Mouse (Mus musculus): Measurements from ENCODE around the gene Map3k6. TPM values are rescaled to one million over a fixed set of nuclear protein-coding genes. Genes with fewer than 3 reads are reported as not detected.

The Map3k6 gene
- polyA plus RNA-seq, 1 experiment from 2014 or later, result 2.8 TPM

DNA sequence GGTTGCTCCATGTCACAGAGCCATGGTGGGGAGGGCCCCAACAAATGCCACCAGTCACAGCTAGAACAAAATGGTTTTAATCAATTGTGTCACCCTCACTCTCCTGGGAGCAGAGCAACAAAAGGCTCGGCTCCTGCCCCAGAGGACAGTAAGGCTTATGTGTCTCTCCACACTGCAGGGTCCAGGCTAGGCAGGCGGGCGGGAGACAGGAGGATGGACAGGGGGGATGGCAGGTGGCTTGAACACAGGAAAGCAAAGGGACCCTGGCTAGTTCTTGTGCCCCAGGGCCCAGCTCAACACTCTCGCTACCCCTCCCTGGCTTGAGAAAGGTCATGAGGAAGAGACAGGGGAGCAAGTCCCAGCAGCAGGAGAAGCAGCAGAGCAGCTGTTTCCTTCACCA lies 51.8 kb downstream of the Map3k6 start:
- Histone ChIP-seq H3K4me1 (ENCODE audit: control insufficient read depth, insufficient read depth, low read length) (peaks cover 25% of the 10 kb centered on the region), H3K27me3 (ENCODE audit: control insufficient read depth, insufficient read depth, low read length) (no peaks in the 10 kb centered on the region), H3K9me3 (ENCODE audit: control insufficient read depth, low read length) (no peaks in the 10 kb centered on the region), H3K36me3 (ENCODE audit: control insufficient read depth, insufficient read depth, low read length) (peaks cover 15% of the 10 kb centered on the region; the same call in 1 of the 2 replicates), H3K9ac (ENCODE audit: low read depth, low read length) (peak overlapping the region; percentile 7; the same call in 1 of the 2 replicates), H3K4me2 (replicated peaks; ENCODE audit: low read depth, low read length) (no peak overlapping the region), H3K4me3 (ENCODE audit: low read length) (no peak overlapping the region), H3K27ac (ENCODE audit: low read depth, low read length) (peak overlapping the region; percentile 51)
- WGBS, result 58% methylated on average over 4 of the region's 4 CpGs
- ATAC-seq (ENCODE audit: low FRiP score, low TSS enrichment), result peak; percentile 9; the same call in 1 of the 2 replicates

DNA sequence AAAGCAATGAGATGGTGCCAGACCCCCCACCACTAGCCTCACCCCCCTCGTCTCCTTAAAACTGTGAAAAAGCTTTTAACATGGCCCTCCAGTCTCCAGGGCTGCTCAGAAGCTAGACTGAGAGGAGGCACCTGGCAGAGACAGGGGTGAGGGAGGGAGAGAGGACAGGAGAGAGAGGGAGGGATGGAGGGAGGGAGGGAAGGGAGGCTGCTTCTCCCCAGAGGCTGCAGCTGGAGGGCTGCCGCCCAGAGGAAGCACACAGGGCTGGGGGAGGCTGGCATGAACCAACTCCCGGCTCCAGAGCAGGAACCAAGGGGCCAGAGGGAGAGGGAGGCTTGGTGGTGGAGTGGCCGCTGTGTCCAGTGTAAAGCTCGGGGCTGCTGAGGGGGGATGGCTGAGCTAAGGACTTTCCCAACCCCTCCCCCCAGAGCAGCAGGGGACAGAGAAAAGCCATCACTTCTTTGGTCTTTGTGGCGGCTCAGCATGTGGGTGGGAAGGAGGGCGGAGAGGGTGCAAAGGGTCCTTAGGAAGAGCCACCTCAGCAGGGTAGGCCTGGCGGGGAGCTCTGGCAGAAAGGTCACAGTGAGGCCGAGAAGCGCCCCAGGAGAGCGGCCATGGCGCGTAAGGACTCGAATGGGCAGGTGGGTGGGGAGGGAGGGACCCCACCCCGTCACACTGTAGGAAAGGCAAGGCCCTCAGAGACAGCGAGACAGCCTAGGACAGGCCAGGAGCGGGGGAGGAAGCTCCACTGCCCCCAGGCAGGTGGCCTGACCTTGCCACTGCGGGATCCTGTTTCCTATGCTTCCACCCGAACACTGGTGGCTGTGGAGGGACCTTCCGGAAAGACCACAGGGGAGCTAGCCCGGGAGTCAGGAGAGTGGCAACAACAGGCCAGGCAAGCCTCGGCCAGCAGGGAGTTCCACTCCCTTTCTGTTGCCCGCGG lies 52.6 kb downstream of the Map3k6 start:
- H3K9ac ChIP-seq (ENCODE audit: low read depth, low read length), result peak overlapping the region; percentile 25
- H3K9me3 ChIP-seq (ENCODE audit: control insufficient read depth, low read length), result no peaks in the 10 kb centered on the region
- H3K36me3 ChIP-seq (ENCODE audit: control insufficient read depth, insufficient read depth, low read length), result peaks cover 15% of the 10 kb centered on the region; the same call in 1 of the 2 replicates
- no peak overlapping the region for H3K4me3 ChIP-seq (ENCODE audit: low read length)
- no peaks in the 10 kb centered on the region for H3K27me3 ChIP-seq (ENCODE audit: control insufficient read depth, insufficient read depth, low read length)
- H3K27ac ChIP-seq (ENCODE audit: low read depth, low read length), result peak overlapping the region; percentile 51
- peak overlapping the region; percentile 30 for H3K4me2 ChIP-seq (replicated peaks; ENCODE audit: low read depth, low read length)
- WGBS, result 6% methylated on average over 22 of the region's 24 CpGs
- H3K4me1 ChIP-seq (ENCODE audit: control insufficient read depth, insufficient read depth, low read length), result peaks cover 28% of the 10 kb centered on the region
- ATAC-seq (ENCODE audit: low FRiP score, low TSS enrichment), result peak; percentile 85

DNA sequence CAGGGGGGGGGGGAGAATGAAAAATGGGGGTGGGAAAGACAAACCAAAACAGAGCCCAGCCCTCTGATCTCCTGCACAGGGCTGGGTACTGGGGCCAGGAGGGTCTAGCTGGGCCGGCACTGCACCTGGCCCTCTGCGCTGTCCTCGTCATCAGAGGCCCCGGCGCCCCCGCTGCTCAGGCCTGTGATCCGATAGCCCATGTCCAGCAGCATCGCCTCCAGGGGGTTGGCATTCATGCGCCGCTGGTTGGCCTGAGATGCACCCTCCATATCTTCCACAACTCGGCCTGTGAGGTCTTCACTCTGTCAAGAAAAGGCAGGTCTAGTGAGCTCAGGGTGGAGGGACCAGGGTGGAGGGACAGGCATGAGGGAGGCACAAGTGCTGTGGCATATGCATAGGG lies 53.5 kb downstream of the Map3k6 start:
- peak overlapping the region; percentile 30; the same call in 1 of the 2 replicates for H3K4me2 ChIP-seq (replicated peaks; ENCODE audit: low read depth, low read length)
- H3K4me3 ChIP-seq (ENCODE audit: low read length), result no peak overlapping the region
- 38% methylated on average over 11 of the region's 11 CpGs for WGBS
- no peaks in the 10 kb centered on the region for H3K27me3 ChIP-seq (ENCODE audit: control insufficient read depth, insufficient read depth, low read length)
- peaks cover 15% of the 10 kb centered on the region; the same call in 1 of the 2 replicates for H3K36me3 ChIP-seq (ENCODE audit: control insufficient read depth, insufficient read depth, low read length)
- no peaks in the 10 kb centered on the region for H3K9me3 ChIP-seq (ENCODE audit: control insufficient read depth, low read length)
- 0 out of 2 replicates have a peak, but pooled peaks have one; percentile 15 for ATAC-seq (ENCODE audit: low FRiP score, low TSS enrichment)
- peaks cover 28% of the 10 kb centered on the region for H3K4me1 ChIP-seq (ENCODE audit: control insufficient read depth, insufficient read depth, low read length)
- H3K9ac ChIP-seq (ENCODE audit: low read depth, low read length), result peak overlapping the region; percentile 24; the same call in 1 of the 2 replicates
- peak overlapping the region; percentile 51; the same call in 1 of the 2 replicates for H3K27ac ChIP-seq (ENCODE audit: low read depth, low read length)

DNA sequence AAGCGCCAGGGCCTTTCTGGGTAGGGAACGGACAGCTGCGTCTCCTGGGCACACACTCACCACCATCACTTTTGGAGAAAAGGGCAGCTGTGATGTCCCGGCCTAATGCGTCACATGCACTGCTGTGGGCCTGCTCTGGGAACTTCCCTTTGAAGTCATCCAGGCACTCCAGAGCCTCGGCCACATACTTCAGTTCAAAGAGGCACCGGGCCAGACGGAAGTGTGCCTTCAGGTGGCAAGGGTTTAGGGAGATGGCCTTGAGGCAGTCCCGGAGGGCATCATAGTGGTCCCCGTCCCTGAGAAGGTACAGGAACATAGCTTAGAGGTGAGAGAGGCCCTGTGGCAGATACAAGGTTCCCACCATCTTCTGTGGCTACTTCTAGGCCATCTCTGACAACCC lies 56.7 kb downstream of the Map3k6 start:
- no peak overlapping the region for H3K27ac ChIP-seq (ENCODE audit: low read depth, low read length)
- 66% methylated on average over 10 of the region's 10 CpGs for WGBS
- peaks cover 24% of the 10 kb centered on the region for H3K4me1 ChIP-seq (ENCODE audit: control insufficient read depth, insufficient read depth, low read length)
- peak overlapping the region; percentile 28 for H3K9ac ChIP-seq (ENCODE audit: low read depth, low read length)
- H3K9me3 ChIP-seq (ENCODE audit: control insufficient read depth, low read length), result no peaks in the 10 kb centered on the region
- H3K4me2 ChIP-seq (replicated peaks; ENCODE audit: low read depth, low read length), result no peak overlapping the region
- peaks cover 31% of the 10 kb centered on the region for H3K36me3 ChIP-seq (ENCODE audit: control insufficient read depth, insufficient read depth, low read length)
- no peak; the same call in 1 of the 2 replicates for ATAC-seq (ENCODE audit: low FRiP score, low TSS enrichment)
- H3K4me3 ChIP-seq (ENCODE audit: low read length), result no peak overlapping the region
- H3K27me3 ChIP-seq (ENCODE audit: control insufficient read depth, insufficient read depth, low read length), result no peaks in the 10 kb centered on the region

DNA sequence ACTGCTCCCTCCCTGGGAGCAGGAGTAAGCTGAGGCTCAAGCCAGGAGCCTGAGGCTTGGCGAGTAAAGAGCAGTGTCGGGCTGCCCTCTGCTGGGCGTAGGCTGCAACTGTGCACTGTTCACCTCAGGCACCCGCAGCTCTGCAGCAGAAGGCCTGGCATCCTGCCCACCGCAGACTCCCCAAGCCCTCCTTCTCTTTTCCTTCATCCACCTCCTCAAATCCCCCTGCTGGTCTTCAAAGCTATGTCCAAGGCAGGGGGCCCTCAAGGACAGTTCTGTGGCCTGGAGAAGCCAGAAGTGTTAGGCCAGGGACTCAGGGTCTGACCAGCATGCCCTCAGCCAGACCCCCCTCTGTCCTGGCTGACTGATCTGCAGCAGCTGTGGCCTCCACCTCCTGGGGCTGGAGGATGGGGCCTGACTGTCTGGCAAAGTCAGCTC lies 57.2 kb downstream of the Map3k6 start:
- 4% methylated on average over 5 of the region's 5 CpGs for WGBS
- ATAC-seq (ENCODE audit: low FRiP score, low TSS enrichment), result peak; percentile 60
- no peak overlapping the region for H3K4me3 ChIP-seq (ENCODE audit: low read length)
- H3K9ac ChIP-seq (ENCODE audit: low read depth, low read length), result peak overlapping the region; percentile 28
- H3K4me2 ChIP-seq (replicated peaks; ENCODE audit: low read depth, low read length), result no peak overlapping the region
- no peaks in the 10 kb centered on the region for H3K27me3 ChIP-seq (ENCODE audit: control insufficient read depth, insufficient read depth, low read length)
- H3K27ac ChIP-seq (ENCODE audit: low read depth, low read length), result no peak overlapping the region
- H3K9me3 ChIP-seq (ENCODE audit: control insufficient read depth, low read length), result no peaks in the 10 kb centered on the region
- H3K4me1 ChIP-seq (ENCODE audit: control insufficient read depth, insufficient read depth, low read length), result peaks cover 20% of the 10 kb centered on the region
- H3K36me3 ChIP-seq (ENCODE audit: control insufficient read depth, insufficient read depth, low read length), result peaks cover 32% of the 10 kb centered on the region

DNA sequence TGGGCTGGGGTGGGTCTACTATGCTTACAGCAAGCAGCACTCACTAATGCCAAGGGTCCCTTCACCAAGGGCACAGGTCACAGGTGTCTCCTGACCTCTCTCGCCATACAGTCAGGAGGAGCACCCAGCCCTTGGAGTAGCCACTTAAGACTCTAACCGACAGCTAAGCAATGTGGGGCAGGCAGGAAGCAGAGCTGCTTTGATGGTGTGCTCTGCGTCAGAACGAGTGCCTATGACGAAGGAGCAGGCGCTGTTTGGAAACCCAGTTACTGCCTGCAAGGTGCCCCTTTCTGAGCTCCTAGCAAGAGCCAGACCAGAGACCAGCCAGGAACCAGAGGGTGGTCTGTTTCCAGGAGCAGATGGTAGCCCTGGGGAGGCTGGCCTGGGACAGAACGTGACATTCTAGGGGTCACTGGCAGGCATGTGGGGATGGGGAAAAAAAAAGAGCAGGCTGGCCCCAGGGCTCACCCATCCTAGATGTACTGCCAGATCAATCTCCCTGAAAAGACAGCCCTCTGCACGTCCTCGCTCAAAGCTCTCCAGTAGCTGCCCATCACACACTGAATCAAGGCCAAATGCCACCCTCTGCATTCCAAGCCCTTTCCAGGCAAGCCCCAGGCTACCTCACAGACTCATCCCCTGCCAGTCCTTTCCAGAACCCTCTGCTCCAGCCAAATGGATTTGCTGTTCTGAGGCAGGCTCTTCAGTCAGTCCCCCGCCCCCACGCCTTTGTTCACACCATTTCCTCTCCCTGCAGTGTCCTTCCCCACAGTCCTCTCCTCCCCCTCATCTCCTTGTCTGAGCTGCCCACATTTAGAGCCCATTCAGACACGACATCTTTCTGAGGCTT lies 58.1 kb downstream of the Map3k6 start:
- Histone ChIP-seq H3K9me3 (ENCODE audit: control insufficient read depth, low read length) (no peaks in the 10 kb centered on the region), H3K36me3 (ENCODE audit: control insufficient read depth, insufficient read depth, low read length) (peaks cover 39% of the 10 kb centered on the region), H3K27ac (ENCODE audit: low read depth, low read length) (no peak overlapping the region), H3K4me2 (replicated peaks; ENCODE audit: low read depth, low read length) (no peak overlapping the region), H3K27me3 (ENCODE audit: control insufficient read depth, insufficient read depth, low read length) (no peaks in the 10 kb centered on the region), H3K9ac (ENCODE audit: low read depth, low read length) (no peak overlapping the region), H3K4me3 (ENCODE audit: low read length) (no peak overlapping the region), H3K4me1 (ENCODE audit: control insufficient read depth, insufficient read depth, low read length) (peaks cover 11% of the 10 kb centered on the region)
- 37% methylated on average over 12 of the region's 12 CpGs for WGBS
- no peak for ATAC-seq (ENCODE audit: low FRiP score, low TSS enrichment)

DNA sequence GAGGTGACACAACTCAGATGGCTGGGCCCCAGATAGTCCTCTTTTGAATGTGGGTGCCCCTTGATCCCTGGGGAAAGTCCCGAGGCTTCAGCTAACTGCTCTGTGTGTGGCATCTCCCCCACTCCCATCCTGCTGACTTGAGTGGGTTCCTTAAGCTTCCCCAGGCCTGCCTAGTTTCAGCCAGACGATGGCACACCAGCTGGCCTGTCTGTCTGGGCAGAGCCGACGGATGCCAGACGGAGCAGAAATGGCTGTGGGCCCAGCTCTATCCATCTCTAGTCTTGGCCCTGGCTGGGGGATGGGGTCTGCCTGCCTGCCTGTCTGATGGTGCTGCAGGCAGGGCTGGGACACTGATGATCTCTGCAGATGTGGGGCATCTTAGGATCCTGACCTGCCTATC lies 59.1 kb downstream of the Map3k6 start:
- H3K9me3 ChIP-seq (ENCODE audit: control insufficient read depth, low read length), result no peaks in the 10 kb centered on the region
- H3K4me3 ChIP-seq (ENCODE audit: low read length), result no peak overlapping the region
- ATAC-seq (ENCODE audit: low FRiP score, low TSS enrichment), result no peak
- peaks cover 39% of the 10 kb centered on the region for H3K36me3 ChIP-seq (ENCODE audit: control insufficient read depth, insufficient read depth, low read length)
- WGBS, result 63% methylated on average over 5 of the region's 5 CpGs
- no peak overlapping the region for H3K4me2 ChIP-seq (replicated peaks; ENCODE audit: low read depth, low read length)
- no peaks in the 10 kb centered on the region for H3K27me3 ChIP-seq (ENCODE audit: control insufficient read depth, insufficient read depth, low read length)
- no peak overlapping the region for H3K9ac ChIP-seq (ENCODE audit: low read depth, low read length)
- peaks cover 4% of the 10 kb centered on the region; the same call in 1 of the 2 replicates for H3K4me1 ChIP-seq (ENCODE audit: control insufficient read depth, insufficient read depth, low read length)
- no peak overlapping the region for H3K27ac ChIP-seq (ENCODE audit: low read depth, low read length)

DNA sequence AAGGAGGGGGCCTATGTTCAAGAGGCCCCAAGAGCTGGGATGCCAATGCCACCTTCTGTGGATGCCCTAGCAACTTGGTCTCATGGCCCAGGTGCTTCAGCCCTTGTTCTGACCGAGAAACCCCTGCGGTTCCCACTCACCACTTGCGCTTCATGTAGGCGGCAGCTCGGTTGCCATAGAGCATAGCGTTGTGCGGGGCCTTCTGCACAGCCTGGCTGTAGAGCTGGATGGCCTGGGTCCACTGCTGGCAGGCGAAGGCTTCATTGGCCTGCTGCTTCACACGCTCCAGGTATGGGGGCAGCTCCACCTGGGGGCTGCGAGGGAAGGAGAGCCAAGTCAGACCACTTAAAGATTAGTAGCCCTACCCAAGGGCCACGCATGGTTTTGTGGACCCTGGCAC lies 59.8 kb downstream of the Map3k6 start:
- no peak overlapping the region for H3K4me2 ChIP-seq (replicated peaks; ENCODE audit: low read depth, low read length)
- H3K27ac ChIP-seq (ENCODE audit: low read depth, low read length), result no peak overlapping the region
- no peak overlapping the region for H3K9ac ChIP-seq (ENCODE audit: low read depth, low read length)
- no peaks in the 10 kb centered on the region for H3K27me3 ChIP-seq (ENCODE audit: control insufficient read depth, insufficient read depth, low read length)
- 80% methylated on average over 11 of the region's 11 CpGs for WGBS
- no peak for ATAC-seq (ENCODE audit: low FRiP score, low TSS enrichment)
- H3K36me3 ChIP-seq (ENCODE audit: control insufficient read depth, insufficient read depth, low read length), result peaks cover 39% of the 10 kb centered on the region
- no peaks in the 10 kb centered on the region for H3K9me3 ChIP-seq (ENCODE audit: control insufficient read depth, low read length)
- no peak overlapping the region for H3K4me3 ChIP-seq (ENCODE audit: low read length)
- peaks cover 4% of the 10 kb centered on the region; the same call in 1 of the 2 replicates for H3K4me1 ChIP-seq (ENCODE audit: control insufficient read depth, insufficient read depth, low read length)
